Mouse (Mus musculus) embryonic facial prominence, embryonic 12.5 days (tissue): Measurements from ENCODE around the gene Recql5. TPM values are rescaled to one million over a fixed set of nuclear protein-coding genes. Genes with fewer than 3 reads are reported as not detected.
"Not testable (repeated sequence)": the region's sequence is repeated elsewhere in the genome, so short reads cannot be mapped to it uniquely, and the experiment has no call there.

Experiments
- ATAC-seq: fragments of 200-750 bp; cut with Nextera tagmentation; 2 replicates; pipeline ENCODE4 v1.8.0; 2017; ENCODE audit not compliant: insufficient number of reproducible peaks, insufficient read depth, low FRiP score, low TSS enrichment
- H3K27ac ChIP-seq: fragments of 300-500 bp; sonication (generic); 2 replicates; pipeline ENCODE4 v1.5.1; 2016; ENCODE audit warnings: mild to moderate bottlenecking
- H3K27me3 ChIP-seq: fragments of 300-500 bp; sonication (generic); 2 replicates; pipeline ENCODE4 v1.6.1; 2016; ENCODE audit warnings: mild to moderate bottlenecking, moderate library complexity
- H3K36me3 ChIP-seq: fragments of 300-500 bp; sonication (generic); 2 replicates; pipeline ENCODE4 v1.6.1; 2016; ENCODE audit warnings: mild to moderate bottlenecking
- H3K4me1 ChIP-seq: fragments of 300-500 bp; sonication (generic); 2 replicates; pipeline ENCODE4 v1.6.1; 2016
- H3K4me2 ChIP-seq: fragments of 300-500 bp; sonication (generic); replicated peaks from 2 replicates; pipeline ENCODE4 v1.6.1; 2016; ENCODE audit warnings: mild to moderate bottlenecking, moderate library complexity
- H3K4me3 ChIP-seq: fragments of 300-500 bp; sonication (generic); 2 replicates; pipeline ENCODE4 v1.5.1; 2016; ENCODE audit warnings: mild to moderate bottlenecking
- H3K9ac ChIP-seq: fragments of 300-500 bp; sonication (generic); 2 replicates; pipeline ENCODE4 v1.6.1; 2016; ENCODE audit warnings: mild to moderate bottlenecking, moderate library complexity
- H3K9me3 ChIP-seq: fragments of 300-500 bp; sonication (generic); 2 replicates; pipeline ENCODE4 v1.6.1; 2016; ENCODE audit warnings: mild to moderate bottlenecking, moderate library complexity
- WGBS: fragments of 180-500 bp; shearing (Covaris S2); methylation state at CpG from one replicate; pipeline ENCODE4 v1.1.7; 2016; 5-methylcytosine and 5-hydroxymethylcytosine counted together
- polyA plus RNA-seq: library from polyadenylated mRNA; unstranded; fragments of >200 nt; fragmentation: Nextera tagmentation; extraction: Ambion mirVana; gene quantifications from 2 replicates; pipeline ENCODE4 v1.2.1, GENCODE M21; 2016

Recql5 gene
- polyA plus RNA-seq, 1 experiment from 2014 or later: 26.3 TPM

DNA sequence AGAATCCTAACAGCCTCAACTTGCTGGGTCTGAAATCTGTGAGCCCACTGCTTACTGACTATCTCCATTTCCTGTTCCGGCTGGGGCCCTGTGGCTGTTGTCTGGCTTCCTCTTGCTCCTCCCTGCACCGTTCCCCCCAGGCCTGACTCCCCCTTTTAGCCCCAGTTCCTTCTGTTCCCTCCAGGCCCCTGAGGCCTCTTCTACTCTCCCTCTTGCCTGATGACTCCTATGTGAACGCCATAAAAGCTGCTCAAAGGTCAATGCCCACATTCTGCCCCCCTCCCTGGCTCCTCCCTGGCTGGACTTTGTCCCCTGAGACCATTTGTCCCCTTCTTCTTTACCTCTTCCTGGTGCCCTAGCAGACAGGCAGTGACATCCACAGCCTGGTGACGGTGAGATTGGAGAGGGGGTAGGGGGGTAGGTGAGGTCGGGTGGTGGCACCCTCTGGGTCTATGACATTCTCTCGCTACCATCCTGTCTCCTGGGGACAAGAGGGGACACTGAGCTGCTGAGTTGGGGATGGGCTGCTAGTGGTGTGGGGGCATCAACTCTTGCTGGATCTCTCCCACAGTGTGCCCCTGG is 56.0 kb downstream of the Recql5 start:
- no peak overlapping the region for H3K4me3 ChIP-seq
- 59% methylated on average over 6 of the region's 6 CpGs for WGBS
- no peaks in the 10 kb centered on the region for H3K9me3 ChIP-seq
- no peaks in the 10 kb centered on the region for H3K4me1 ChIP-seq
- no peak overlapping the region; the same call in 1 of the 2 replicates for H3K9ac ChIP-seq
- H3K4me2 ChIP-seq: no peak overlapping the region
- H3K27ac ChIP-seq: no peak overlapping the region
- no peaks in the 10 kb centered on the region for H3K27me3 ChIP-seq
- ATAC-seq: no peak
- H3K36me3 ChIP-seq: no peaks in the 10 kb centered on the region

DNA sequence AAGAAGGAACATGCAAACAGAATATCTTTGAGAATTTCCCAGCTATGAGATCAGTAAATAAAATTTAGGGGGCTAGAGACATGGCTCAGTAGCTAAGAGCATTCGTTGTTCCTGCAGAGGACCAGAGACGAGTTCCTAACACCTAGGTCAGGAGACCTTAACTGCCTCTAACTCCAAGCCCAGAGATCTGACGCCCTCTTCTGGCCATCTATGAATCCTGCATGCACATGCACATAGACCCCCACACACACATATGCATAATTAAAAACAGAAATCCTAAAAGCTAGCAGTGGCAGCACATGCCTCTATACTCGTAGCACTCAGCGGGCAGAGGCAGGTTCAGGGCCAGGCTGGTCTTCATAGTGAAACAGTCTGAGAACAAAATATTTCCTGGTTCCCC is 56.8 kb downstream of the Recql5 start:
- Histone ChIP-seq H3K27ac (no peak overlapping the region), H3K9me3 (no peaks in the 10 kb centered on the region), H3K4me3 (no peak overlapping the region), H3K9ac (no peak overlapping the region), H3K36me3 (no peaks in the 10 kb centered on the region), H3K4me2 (no peak overlapping the region), H3K27me3 (no peaks in the 10 kb centered on the region), H3K4me1 (no peaks in the 10 kb centered on the region)
- ATAC-seq: no peak
- WGBS: 64% methylated on average over 5 of the region's 5 CpGs

DNA sequence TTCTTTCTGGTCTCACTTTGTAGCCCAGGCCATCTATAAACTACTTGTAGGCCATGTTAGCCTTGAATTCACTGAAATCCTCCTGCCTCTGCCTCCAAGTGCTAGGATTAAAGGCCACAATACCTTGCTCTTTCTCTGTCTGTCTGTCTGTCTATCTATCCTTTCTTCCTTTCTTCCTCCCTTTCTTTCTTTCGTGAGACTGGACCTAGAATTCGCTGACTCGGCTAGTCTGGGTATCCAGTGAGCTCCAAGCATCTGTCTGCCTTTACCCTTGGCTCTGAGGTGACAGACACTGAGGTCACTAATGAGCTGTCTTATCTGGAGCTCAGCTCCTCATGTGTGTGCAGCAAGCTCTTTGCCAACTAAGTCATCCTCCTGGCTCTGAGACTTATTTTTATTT is 57.3 kb downstream of the Recql5 start:
- 94% methylated on average over 3 of the region's 3 CpGs for WGBS
- Histone ChIP-seq H3K27me3 (no peaks in the 10 kb centered on the region), H3K4me1 (no peaks in the 10 kb centered on the region), H3K4me3 (no peak overlapping the region), H3K36me3 (no peaks in the 10 kb centered on the region), H3K27ac (no peak overlapping the region), H3K4me2 (no peak overlapping the region), H3K9ac (no peak overlapping the region), H3K9me3 (no peaks in the 10 kb centered on the region)
- no peak for ATAC-seq

DNA sequence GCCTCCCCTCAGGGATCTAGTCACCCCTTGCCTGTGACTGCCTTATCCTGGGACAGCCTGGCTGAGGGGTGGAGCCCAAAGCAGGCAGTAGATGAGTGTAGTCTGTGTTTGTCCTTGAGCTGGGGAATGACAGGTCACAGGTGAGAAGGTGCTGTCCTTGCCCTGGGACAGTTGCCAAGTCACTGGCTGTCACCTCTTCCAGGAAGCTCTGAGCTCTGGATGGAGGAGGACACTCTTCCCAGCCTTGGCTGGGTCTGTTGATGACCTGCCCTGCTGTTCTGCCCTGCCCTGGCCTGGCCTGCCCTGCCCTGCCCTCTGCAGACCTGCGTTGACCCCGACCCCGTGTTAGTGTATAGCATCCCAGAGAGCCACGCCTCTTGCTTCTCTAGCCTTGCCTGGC is 60.8 kb downstream of the Recql5 start:
- Histone ChIP-seq H3K27me3 (no peaks in the 10 kb centered on the region), H3K4me1 (no peaks in the 10 kb centered on the region), H3K4me3 (no peak overlapping the region), H3K4me2 (no peak overlapping the region), H3K36me3 (no peaks in the 10 kb centered on the region), H3K9ac (no peak overlapping the region), H3K27ac (no peak overlapping the region), H3K9me3 (no peaks in the 10 kb centered on the region)
- 73% methylated on average over 4 of the region's 4 CpGs for WGBS
- no peak for ATAC-seq

DNA sequence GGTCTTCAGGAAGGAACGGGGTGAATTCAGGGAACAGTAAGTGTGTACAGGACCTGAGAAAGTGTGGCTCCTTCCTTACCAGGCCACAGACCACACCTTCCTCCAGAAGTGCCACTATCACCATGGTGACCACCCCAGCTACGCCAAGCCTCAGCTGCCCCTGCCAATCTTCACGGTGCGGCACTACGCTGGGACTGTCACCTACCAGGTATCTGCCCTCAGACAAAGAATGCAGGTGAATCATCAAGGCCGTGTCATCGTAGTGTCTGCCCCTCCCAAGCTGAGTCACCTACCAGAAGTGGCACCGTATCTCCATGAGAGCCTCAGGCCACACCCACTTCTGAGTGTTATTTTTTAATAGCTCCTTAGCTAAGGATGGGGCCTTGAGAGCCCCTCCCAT is 63.9 kb downstream of the Recql5 start:
- WGBS: 91% methylated on average over 8 of the region's 8 CpGs
- no peak overlapping the region for H3K27ac ChIP-seq
- no peak overlapping the region for H3K9ac ChIP-seq
- no peak for ATAC-seq
- H3K4me2 ChIP-seq: no peak overlapping the region
- H3K36me3 ChIP-seq: no peaks in the 10 kb centered on the region
- H3K9me3 ChIP-seq: no peaks in the 10 kb centered on the region
- H3K4me3 ChIP-seq: no peak overlapping the region
- 0 out of 2 replicates have a peak, but pooled peaks cover 4% of the 10 kb centered on the region for H3K27me3 ChIP-seq
- no peaks in the 10 kb centered on the region for H3K4me1 ChIP-seq

DNA sequence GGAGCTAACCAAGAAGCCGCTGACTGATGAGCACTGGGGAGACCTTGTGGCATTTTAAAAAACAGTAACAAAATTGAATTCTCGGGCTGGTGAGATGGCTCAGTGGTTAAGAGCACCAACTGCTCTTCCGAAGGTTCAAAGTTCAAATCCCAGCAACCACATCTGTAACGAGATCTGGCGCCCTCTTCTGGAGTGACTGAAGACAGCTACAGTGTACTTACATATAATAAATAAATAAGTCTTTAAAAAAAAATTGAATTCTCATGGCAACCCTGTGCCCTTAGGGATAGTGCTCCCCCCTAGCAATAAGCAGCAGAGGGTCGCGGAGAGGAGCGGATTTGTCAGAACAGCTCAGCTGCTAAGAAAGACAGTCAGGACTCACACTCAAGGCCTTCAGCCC is 69.4 kb downstream of the Recql5 start:
- H3K9ac ChIP-seq: no peak overlapping the region
- 84% methylated on average over 8 of the region's 8 CpGs for WGBS
- no peaks in the 10 kb centered on the region for H3K36me3 ChIP-seq
- H3K4me3 ChIP-seq: no peak overlapping the region
- no peak for ATAC-seq
- no peaks in the 10 kb centered on the region for H3K9me3 ChIP-seq
- peaks cover 37% of the 10 kb centered on the region for H3K27me3 ChIP-seq
- H3K4me1 ChIP-seq: 0 out of 2 replicates have a peak, but pooled peaks cover 5% of the 10 kb centered on the region
- no peak overlapping the region for H3K4me2 ChIP-seq
- no peak overlapping the region for H3K27ac ChIP-seq

DNA sequence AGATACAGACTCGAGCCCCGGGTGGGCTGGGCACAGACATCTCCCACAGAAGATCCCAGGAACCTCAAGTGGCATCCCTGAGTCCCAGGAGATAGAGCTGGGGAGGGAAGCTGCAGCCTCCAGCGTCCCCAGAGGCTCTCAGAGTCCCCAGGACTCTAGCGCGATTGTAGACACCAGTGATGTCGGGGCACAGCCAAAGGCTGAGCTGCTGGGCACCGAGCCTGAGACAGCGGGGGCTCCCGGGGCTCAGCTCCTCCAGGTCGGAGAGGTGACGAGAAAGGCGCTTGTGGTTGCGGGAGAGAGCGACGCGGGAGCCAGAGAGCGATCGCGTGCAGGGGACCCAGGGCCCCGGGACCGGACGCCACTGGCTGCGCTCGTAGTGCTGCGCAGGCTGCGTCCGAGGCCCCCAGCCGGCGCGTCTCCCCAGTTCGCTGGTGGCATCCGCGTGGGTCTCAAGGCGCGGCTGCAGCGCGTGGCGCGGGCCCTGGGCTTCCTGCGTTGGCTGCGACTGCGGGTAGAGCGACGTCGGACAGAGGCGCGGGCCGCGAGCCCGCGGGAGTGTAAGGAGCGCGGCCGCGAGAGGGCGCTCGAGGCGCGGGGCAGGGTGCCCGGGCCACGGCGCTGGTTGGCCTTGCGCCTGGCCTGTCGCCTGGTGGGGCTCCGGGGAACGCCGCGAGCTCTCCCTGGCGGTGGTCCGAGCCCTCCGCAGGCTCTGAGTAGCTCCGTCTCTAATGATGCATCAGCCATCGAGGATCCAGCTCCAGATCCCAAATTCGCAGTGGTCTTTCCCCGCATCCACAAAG is 73.9 kb downstream of the Recql5 start:
- Histone ChIP-seq H3K4me1 (peaks cover 10% of the 10 kb centered on the region; the same call in 1 of the 2 replicates), H3K9ac (peak overlapping the region; percentile 49), H3K4me2 (peak overlapping the region; percentile 59), H3K9me3 (no peaks in the 10 kb centered on the region), H3K27me3 (peaks cover 68% of the 10 kb centered on the region), H3K36me3 (no peaks in the 10 kb centered on the region), H3K4me3 (peak overlapping the region; percentile 35), H3K27ac (no peak overlapping the region)
- peak; percentile 80; the same call in 1 of the 2 replicates for ATAC-seq
- 2% methylated on average over 69 of the region's 75 CpGs for WGBS

DNA sequence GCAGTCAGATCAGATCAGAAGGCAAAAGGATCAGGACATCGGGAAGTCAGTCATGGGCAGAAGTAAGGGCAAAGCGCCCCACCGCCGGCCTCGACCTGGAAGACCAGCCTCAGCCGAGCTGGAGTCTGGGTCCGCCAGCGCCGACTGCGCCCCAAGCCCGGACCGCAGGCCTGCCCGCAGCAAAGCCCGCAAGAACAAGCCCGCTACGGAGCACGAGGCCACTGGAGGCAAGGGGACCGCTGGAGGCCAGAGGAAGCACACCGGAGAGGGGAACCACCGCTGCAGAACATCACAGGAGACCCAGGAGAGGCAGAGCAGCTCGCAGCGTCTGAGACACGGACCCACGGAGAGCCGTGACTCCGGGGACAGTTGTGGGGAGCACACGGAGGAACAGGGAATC is 74.9 kb downstream of the Recql5 start, which contains the start of gene Myo15b:
Gene Myo15b (plus strand): TSS at position 53 of the 400 bp plus-strand sequence.
- no peak for ATAC-seq
- no peak within 1 kb of the TSS for H3K27ac ChIP-seq
- H3K4me1 ChIP-seq: peaks cover 10% of the 10 kb centered on the region; the same call in 1 of the 2 replicates
- peaks cover 68% of the 10 kb centered on the region for H3K27me3 ChIP-seq
- 11% methylated on average over 27 of the region's 27 CpGs for WGBS
- peak within 1 kb of the TSS; percentile 35 for H3K4me3 ChIP-seq
- H3K36me3 ChIP-seq: no peaks in the 10 kb centered on the region
- peak within 1 kb of the TSS; percentile 49; the same call in 1 of the 2 replicates for H3K9ac ChIP-seq
- H3K9me3 ChIP-seq: no peaks in the 10 kb centered on the region
- H3K4me2 ChIP-seq: peak within 1 kb of the TSS; percentile 59

DNA sequence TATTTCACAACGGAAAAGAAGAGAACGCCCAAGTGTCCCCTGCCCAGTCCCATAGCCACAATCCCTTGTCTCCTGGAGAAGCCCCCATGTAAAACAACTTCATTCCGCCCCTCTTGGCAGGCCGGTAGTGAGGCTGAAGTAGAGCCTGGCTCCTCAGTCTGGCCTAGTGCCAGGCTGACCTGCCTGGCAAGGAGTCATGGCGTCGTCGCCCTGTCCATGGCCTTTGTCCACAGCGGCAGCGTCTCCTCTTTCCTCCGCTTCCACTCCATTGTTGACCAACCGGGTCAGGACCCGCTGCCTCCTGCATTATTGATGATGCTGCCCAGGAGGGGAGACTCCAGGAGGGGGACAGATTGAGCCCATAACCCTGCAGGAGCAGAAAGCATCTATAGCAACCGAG is 75.3 kb downstream of the Recql5 start:
- Histone ChIP-seq H3K36me3 (no peaks in the 10 kb centered on the region), H3K27ac (no peak overlapping the region), H3K27me3 (peaks cover 68% of the 10 kb centered on the region), H3K9me3 (no peaks in the 10 kb centered on the region), H3K9ac (no peak overlapping the region), H3K4me1 (peaks cover 10% of the 10 kb centered on the region; the same call in 1 of the 2 replicates), H3K4me2 (no peak overlapping the region), H3K4me3 (no peak overlapping the region)
- 55% methylated on average over 13 of the region's 13 CpGs for WGBS
- no peak for ATAC-seq

DNA sequence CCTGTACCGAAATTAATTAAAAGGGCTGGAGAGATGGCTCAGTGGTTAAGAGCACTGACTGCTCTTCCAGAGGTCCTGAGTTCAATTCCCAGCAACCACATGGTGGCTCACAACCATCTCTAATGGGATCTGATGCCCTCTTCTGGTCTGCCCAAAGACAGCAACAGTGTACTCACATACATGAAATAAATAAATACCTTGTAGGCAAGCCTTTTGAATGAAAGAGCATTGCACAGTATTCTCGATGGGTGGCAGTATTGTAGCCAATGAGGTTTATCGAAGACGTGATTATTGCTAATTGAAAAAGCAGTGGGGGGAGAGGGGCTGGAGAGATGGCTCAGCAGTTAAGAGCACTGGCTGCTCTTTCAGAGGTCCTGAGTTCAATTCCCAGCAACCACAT is 76.1 kb downstream of the Recql5 start:
- H3K4me1 ChIP-seq, H3K4me3 ChIP-seq, H3K9ac ChIP-seq, H3K9me3 ChIP-seq, H3K27ac ChIP-seq, H3K4me2 ChIP-seq, H3K36me3 ChIP-seq, ATAC-seq: not testable (repeated sequence)
- WGBS: 90% methylated on average over 4 of the region's 4 CpGs
- peaks cover 67% of the 10 kb centered on the region for H3K27me3 ChIP-seq

DNA sequence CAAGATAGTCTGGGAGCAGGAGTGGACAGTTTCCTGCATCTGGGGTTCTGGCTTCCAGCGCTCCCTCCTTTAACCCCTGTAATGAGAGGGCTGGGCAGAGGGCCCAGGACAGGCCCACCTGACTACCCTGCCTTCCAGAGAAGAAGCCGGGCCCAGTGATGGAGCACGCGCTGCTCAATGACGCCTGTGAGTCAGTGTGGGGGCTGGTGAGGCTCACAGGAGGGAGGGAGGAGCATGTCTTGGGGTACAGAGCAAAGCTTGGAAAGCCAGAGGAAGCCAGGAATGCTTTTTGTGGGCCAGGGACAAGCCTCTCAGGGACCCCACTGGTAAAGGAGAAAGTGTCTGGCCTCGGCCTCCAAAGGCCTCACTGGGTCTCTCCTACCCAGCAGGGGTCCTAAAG is 78.6 kb downstream of the Recql5 start:
- H3K36me3 ChIP-seq: peaks cover 4% of the 10 kb centered on the region; the same call in 1 of the 2 replicates
- no peaks in the 10 kb centered on the region for H3K9me3 ChIP-seq
- H3K4me1 ChIP-seq: peaks cover 10% of the 10 kb centered on the region; the same call in 1 of the 2 replicates
- peaks cover 43% of the 10 kb centered on the region for H3K27me3 ChIP-seq
- H3K4me2 ChIP-seq: no peak overlapping the region
- H3K4me3 ChIP-seq: no peak overlapping the region
- H3K27ac ChIP-seq: no peak overlapping the region
- WGBS: 74% methylated on average over 6 of the region's 6 CpGs
- no peak overlapping the region for H3K9ac ChIP-seq
- ATAC-seq: no peak

DNA sequence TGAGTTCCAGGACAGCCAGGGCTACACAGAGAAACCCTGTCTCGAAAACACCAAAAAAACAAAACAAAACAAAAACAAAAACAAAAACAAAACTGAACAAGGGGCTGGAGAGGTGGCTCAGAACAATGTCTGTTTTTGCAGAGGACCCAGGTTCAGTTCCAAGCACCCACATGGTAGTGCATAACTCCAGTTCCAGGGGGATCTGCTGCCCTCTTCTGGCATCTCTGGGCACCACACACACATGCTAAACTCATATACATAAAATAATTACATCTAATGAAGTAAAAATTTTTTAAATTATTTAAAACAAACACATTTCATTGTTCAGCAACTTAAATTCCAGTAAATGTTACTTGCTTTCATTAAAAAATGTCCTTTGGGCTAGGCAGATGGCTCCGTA is 87.5 kb downstream of the Recql5 start:
- Histone ChIP-seq H3K36me3 (peaks cover 10% of the 10 kb centered on the region; the same call in 1 of the 2 replicates), H3K27ac (no peak overlapping the region), H3K4me1 (peaks cover 17% of the 10 kb centered on the region), H3K9me3 (no peaks in the 10 kb centered on the region), H3K4me2 (no peak overlapping the region), H3K27me3 (no peaks in the 10 kb centered on the region), H3K9ac (no peak overlapping the region), H3K4me3 (no peak overlapping the region)
- no peak for ATAC-seq
- 89% methylated on average over 2 of the region's 2 CpGs for whole genome bisulfite sequencing
